Mouse (Mus musculus): ENCODE data around the gene Dusp18. TPM values are rescaled to one million over a fixed set of nuclear protein-coding genes. Genes with fewer than 3 reads are reported as not detected.
A peak's percentile ranks its signal among the peaks of the same experiment; 100 is the strongest.

Dusp18 gene
- polyA plus RNA-seq, 1 experiment from 2014 or later: 17.0 TPM

- 79% methylated on average over 4 of the region's 4 CpGs for WGBS
- Histone ChIP-seq H3K27me3 (ENCODE audit: low read depth, poor library complexity, severe bottlenecking) (peaks cover 37% of the 10 kb centered on the region), H3K4me1 (peaks cover 13% of the 10 kb centered on the region), H3K36me3 (no peaks in the 10 kb centered on the region), H3K4me3 (no peak overlapping the region), H3K9me3 (replicated peaks) (no peaks in the 10 kb centered on the region), H3K27ac (no peak overlapping the region)
- no peak for DNase-seq (ENCODE audit: low spot score)
Observed at GRCm38 (mm10) chr11:3860361-3860760, 34.7 kb upstream of the Dusp18 start.

GRCm38 (mm10) chr11:3862661-3863453, 32.2 kb upstream of the Dusp18 start:
- 75% methylated on average over 19 of the region's 19 CpGs for WGBS
- no peaks in the 10 kb centered on the region for H3K36me3 ChIP-seq
- H3K4me3 ChIP-seq: peak overlapping the region; percentile 61
- H3K9me3 ChIP-seq (replicated peaks): no peaks in the 10 kb centered on the region
- H3K27me3 ChIP-seq (ENCODE audit: low read depth, poor library complexity, severe bottlenecking): peaks cover 52% of the 10 kb centered on the region
- DNase-seq (ENCODE audit: low spot score): no peak
- H3K27ac ChIP-seq: no peak overlapping the region
- H3K4me1 ChIP-seq: peaks cover 13% of the 10 kb centered on the region

DNA sequence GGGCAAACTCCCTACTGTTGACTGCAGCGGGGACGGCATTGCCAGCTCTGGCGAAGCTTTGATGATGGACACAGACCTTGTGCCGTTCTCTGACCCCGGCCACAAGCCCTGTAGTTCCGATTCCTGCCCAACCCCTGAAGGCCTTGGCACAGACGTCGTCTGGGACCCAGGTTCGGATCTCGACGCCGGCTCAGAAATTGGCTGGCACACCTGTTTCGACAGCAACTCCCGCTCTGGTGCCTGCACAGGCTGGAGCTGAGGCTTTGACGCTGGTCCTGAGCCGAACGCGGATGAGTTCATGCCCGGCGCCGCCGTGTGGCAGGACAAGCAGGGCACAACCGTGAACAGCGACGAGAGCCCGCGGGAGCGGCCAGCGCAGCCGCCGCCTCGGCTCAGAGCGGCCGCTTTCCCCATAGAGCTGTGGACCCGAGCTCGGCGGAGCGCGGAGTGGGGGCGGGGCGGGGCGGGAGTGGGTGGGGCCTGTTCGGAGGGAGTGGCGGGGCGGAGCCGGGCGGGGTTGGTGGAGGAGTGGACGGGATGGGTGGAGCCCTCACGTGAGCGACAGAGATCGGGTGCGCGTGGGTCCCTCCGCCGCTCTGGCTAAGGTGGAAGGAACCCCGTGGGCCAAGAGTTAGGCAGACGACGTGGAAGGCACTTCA, 31.5 kb upstream of the Dusp18 start, which contains the start of gene Osbp2:
Gene Osbp2, minus strand, starts transcription at position 450 of the 659 bp plus-strand sequence.
- DNase-seq (ENCODE audit: low spot score): peak; percentile 93
- H3K9me3 ChIP-seq (replicated peaks): no peaks in the 10 kb centered on the region
- peaks cover 13% of the 10 kb centered on the region for H3K4me1 ChIP-seq
- no peaks in the 10 kb centered on the region for H3K36me3 ChIP-seq
- H3K4me3 ChIP-seq: peak within 1 kb of the TSS; percentile 61
- peak within 1 kb of the TSS; percentile 70 for H3K27ac ChIP-seq
- 5% methylated on average over 58 of the region's 58 CpGs for WGBS
- peaks cover 52% of the 10 kb centered on the region for H3K27me3 ChIP-seq (ENCODE audit: low read depth, poor library complexity, severe bottlenecking)

GRCm38 (mm10) chr11:3864343-3864742, 30.7 kb upstream of the Dusp18 start:
- peak overlapping the region; percentile 70 for H3K27ac ChIP-seq

DNA sequence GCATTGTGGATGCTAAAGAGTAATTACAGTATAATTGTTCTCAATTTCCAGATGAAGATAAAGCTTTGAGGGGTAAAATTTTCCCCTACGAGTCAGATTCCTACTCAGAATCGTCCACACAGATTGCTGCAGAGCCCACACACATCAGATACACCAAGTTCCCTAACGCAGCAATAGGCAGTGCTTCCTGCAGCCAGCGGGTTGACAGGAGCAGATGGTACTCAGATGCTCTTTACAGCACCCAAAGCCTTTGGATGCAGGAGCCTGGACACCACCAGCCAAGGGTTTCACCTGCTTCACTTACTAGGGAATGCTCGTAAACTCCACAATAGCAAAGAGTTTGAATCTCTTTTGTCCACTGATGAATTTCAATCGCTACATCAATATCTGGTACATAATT, 18.6 kb upstream of the Dusp18 start:
- H3K27me3 ChIP-seq (ENCODE audit: low read depth, poor library complexity, severe bottlenecking): no peaks in the 10 kb centered on the region
- H3K36me3 ChIP-seq: no peaks in the 10 kb centered on the region
- no peaks in the 10 kb centered on the region for H3K4me1 ChIP-seq
- DNase-seq (ENCODE audit: low spot score): no peak
- H3K9me3 ChIP-seq (replicated peaks): no peaks in the 10 kb centered on the region
- H3K27ac ChIP-seq: no peak overlapping the region
- 82% methylated on average over 6 of the region's 6 CpGs for WGBS
- no peak overlapping the region for H3K4me3 ChIP-seq

More at GRCm38 (mm10) chr11:3864343-3864742, 30.7 kb upstream of the Dusp18 start:
- Histone ChIP-seq H3K4me3 (peak overlapping the region; percentile 61), H3K9me3 (replicated peaks) (no peaks in the 10 kb centered on the region), H3K27me3 (ENCODE audit: low read depth, poor library complexity, severe bottlenecking) (peaks cover 52% of the 10 kb centered on the region), H3K36me3 (no peaks in the 10 kb centered on the region), H3K4me1 (peaks cover 13% of the 10 kb centered on the region)
- 30% methylated on average over 6 of the region's 6 CpGs for WGBS
- DNase-seq (ENCODE audit: low spot score): no peak

DNA sequence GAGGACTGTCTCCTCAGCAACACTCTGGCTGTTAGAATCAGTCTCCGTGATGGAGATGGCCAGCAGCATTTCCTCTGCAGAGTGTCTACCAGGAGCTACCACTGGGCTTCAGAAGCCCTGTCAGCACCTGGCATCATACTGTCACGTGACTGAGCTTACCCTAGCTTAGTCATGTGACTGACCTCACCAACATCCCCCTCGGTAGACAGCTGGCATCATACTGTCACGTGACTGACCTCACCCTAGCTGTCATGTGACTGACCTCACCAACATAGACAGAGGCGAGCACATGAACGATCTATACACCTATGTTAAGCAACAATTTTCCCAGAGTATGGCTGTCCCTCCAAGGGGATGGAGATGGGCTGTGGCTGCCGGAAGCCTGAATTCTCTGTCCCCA, 16.4 kb upstream of the Dusp18 start:
- H3K36me3 ChIP-seq: no peaks in the 10 kb centered on the region
- H3K27ac ChIP-seq: no peak overlapping the region
- no peaks in the 10 kb centered on the region for H3K9me3 ChIP-seq (replicated peaks)
- no peak for DNase-seq (ENCODE audit: low spot score)
- H3K4me1 ChIP-seq: no peaks in the 10 kb centered on the region
- no peaks in the 10 kb centered on the region for H3K27me3 ChIP-seq (ENCODE audit: low read depth, poor library complexity, severe bottlenecking)
- 84% methylated on average over 7 of the region's 7 CpGs for WGBS
- no peak overlapping the region for H3K4me3 ChIP-seq

DNA sequence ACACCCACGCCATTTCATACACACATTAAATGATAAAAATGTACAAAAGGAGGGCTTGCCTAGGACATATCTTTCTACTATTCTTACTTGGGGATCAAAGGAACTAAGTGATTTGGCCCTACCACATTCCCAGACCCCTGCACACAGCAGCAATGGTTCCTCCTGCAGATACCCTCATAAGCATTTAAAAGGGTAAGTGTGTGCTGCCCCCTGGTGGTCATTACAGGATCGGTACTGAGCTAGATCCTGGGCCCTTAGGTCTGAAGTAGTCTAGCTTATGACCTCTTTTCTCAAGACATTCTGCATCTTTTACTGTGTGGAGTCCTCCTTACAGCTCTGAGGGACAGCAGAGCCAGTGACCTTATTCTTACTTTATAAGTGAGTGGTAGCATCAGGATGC, 15.2 kb upstream of the Dusp18 start:
- Histone ChIP-seq H3K9me3 (replicated peaks) (no peaks in the 10 kb centered on the region), H3K27ac (no peak overlapping the region), H3K4me1 (peaks cover 1% of the 10 kb centered on the region; the same call in 1 of the 2 replicates), H3K36me3 (no peaks in the 10 kb centered on the region), H3K27me3 (ENCODE audit: low read depth, poor library complexity, severe bottlenecking) (no peaks in the 10 kb centered on the region), H3K4me3 (no peak overlapping the region)
- DNase-seq (ENCODE audit: low spot score): peak; percentile 84
- 40% methylated on average over 2 of the region's 2 CpGs for WGBS

DNA sequence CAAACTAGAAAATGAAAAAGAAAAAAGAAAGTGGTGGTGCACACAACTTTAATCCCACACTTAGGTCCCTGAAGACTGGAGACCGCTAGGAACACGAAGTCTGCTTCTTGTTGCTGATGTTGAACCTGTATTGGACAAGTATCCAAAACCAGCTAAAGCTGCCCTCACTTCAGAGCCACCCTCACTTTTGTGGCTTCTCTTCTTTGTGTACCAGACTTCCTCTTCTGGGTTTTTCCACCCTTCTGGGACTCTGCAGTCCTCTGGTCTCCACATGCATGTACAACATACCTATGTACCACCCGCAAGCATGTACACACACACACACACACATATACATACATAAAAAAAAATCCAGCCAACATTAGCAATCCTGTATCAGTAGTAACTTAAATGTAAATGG, 11.3 kb upstream of the Dusp18 start:
- H3K27ac ChIP-seq: no peak overlapping the region
- no peaks in the 10 kb centered on the region for H3K9me3 ChIP-seq (replicated peaks)
- H3K4me3 ChIP-seq: no peak overlapping the region
- peaks cover 6% of the 10 kb centered on the region for H3K4me1 ChIP-seq
- 97% methylated on average over 3 of the region's 3 CpGs for whole genome bisulfite sequencing
- no peaks in the 10 kb centered on the region for H3K27me3 ChIP-seq (ENCODE audit: low read depth, poor library complexity, severe bottlenecking)
- no peaks in the 10 kb centered on the region for H3K36me3 ChIP-seq
- DNase-seq (ENCODE audit: low spot score): no peak

- H3K9me3 ChIP-seq (replicated peaks): no peaks in the 10 kb centered on the region
- H3K27ac ChIP-seq: no peak overlapping the region
- peaks cover 6% of the 10 kb centered on the region for H3K4me1 ChIP-seq
- no peaks in the 10 kb centered on the region for H3K27me3 ChIP-seq (ENCODE audit: low read depth, poor library complexity, severe bottlenecking)
- no peak for DNase-seq (ENCODE audit: low spot score)
- H3K4me3 ChIP-seq: no peak overlapping the region
- 82% methylated on average over 5 of the region's 5 CpGs for WGBS
- no peaks in the 10 kb centered on the region for H3K36me3 ChIP-seq
Observed at GRCm38 (mm10) chr11:3887331-3887730, 7.7 kb upstream of the Dusp18 start.

- peak overlapping the region; percentile 66 for H3K4me3 ChIP-seq
- peaks cover 25% of the 10 kb centered on the region for H3K36me3 ChIP-seq
- no peak overlapping the region; the same call in 1 of the 2 replicates for H3K27ac ChIP-seq
- H3K9me3 ChIP-seq (replicated peaks): no peaks in the 10 kb centered on the region
- WGBS: 81% methylated on average over 6 of the region's 6 CpGs
- H3K4me1 ChIP-seq: peaks cover 11% of the 10 kb centered on the region
- no peak for DNase-seq (ENCODE audit: low spot score)
- no peaks in the 10 kb centered on the region for H3K27me3 ChIP-seq (ENCODE audit: low read depth, poor library complexity, severe bottlenecking)
Observed at GRCm38 (mm10) chr11:3893970-3894369, 1.1 kb upstream of the Dusp18 start.

DNA sequence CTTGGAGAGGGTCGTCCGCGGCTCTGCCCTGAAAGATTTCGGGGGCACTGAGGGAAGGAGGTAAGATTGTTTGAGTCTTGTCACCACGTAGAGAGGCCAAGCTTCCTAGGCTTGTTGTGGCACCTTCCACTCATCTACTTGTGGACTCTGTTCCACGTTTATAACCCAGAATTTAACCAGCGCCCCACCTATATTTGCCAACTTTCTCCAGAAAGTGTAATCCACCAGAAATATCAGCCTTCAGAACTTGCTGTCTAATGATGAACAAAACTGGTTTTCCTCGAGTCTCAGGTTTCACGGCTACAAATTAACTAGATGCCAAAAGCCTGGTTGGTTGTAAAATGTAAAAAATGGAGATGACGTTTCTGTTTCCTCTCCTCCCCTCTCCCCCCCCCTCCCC, 418 bp downstream of the Dusp18 start:
- 3% methylated on average over 10 of the region's 10 CpGs for WGBS
- Histone ChIP-seq H3K27ac (peak overlapping the region; percentile 92), H3K9me3 (replicated peaks) (no peaks in the 10 kb centered on the region), H3K4me1 (peaks cover 11% of the 10 kb centered on the region), H3K4me3 (peak overlapping the region; percentile 66), H3K27me3 (ENCODE audit: low read depth, poor library complexity, severe bottlenecking) (no peaks in the 10 kb centered on the region), H3K36me3 (peaks cover 32% of the 10 kb centered on the region)
- no peak for DNase-seq (ENCODE audit: low spot score)

DNA sequence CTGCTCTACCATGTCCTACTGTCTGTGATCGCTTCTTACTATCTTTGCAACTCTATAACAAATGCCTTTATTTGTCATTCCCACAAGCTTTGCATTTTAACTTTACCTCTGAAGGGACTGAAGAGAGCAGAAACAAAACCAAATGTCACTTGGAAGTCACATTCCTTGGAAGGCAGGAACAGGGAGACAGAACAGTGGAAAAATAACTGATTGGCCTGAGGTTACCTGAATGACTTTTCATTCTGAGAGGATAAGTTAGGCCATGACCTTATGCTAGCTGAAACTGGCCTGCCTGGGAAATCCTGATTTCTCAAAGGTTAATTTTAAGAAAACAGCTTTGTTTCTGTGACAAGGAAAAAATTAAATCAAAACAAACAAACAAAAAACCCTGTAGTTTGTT, 893 bp downstream of the Dusp18 start:
- H3K27me3 ChIP-seq (ENCODE audit: low read depth, poor library complexity, severe bottlenecking): no peaks in the 10 kb centered on the region
- H3K4me1 ChIP-seq: peaks cover 11% of the 10 kb centered on the region
- H3K27ac ChIP-seq: 0 out of 2 replicates have a peak overlapping the region, but pooled peaks have one; percentile 92
- no peak for DNase-seq (ENCODE audit: low spot score)
- no peaks in the 10 kb centered on the region for H3K9me3 ChIP-seq (replicated peaks)
- H3K4me3 ChIP-seq: peak overlapping the region; percentile 66; the same call in 1 of the 2 replicates
- WGBS: 92% methylated on average over 1 of the region's 1 CpGs
- H3K36me3 ChIP-seq: peaks cover 32% of the 10 kb centered on the region

GRCm38 (mm10) chr11:3900296-3900695, 5.3 kb downstream of the Dusp18 start:
- no peak overlapping the region for H3K27ac ChIP-seq
- H3K4me3 ChIP-seq: no peak overlapping the region
- no peak for DNase-seq (ENCODE audit: low spot score)
- H3K4me1 ChIP-seq: peaks cover 5% of the 10 kb centered on the region; the same call in 1 of the 2 replicates
- peaks cover 32% of the 10 kb centered on the region for H3K36me3 ChIP-seq
- 80% methylated on average over 6 of the region's 6 CpGs for WGBS
- no peaks in the 10 kb centered on the region for H3K27me3 ChIP-seq (ENCODE audit: low read depth, poor library complexity, severe bottlenecking)
- H3K9me3 ChIP-seq (replicated peaks): no peaks in the 10 kb centered on the region

Data from limb, embryonic 10.5 days (tissue).